Mouse (Mus musculus): ENCODE measurements around the gene Ranbp2.

The Ranbp2 gene

DNA sequence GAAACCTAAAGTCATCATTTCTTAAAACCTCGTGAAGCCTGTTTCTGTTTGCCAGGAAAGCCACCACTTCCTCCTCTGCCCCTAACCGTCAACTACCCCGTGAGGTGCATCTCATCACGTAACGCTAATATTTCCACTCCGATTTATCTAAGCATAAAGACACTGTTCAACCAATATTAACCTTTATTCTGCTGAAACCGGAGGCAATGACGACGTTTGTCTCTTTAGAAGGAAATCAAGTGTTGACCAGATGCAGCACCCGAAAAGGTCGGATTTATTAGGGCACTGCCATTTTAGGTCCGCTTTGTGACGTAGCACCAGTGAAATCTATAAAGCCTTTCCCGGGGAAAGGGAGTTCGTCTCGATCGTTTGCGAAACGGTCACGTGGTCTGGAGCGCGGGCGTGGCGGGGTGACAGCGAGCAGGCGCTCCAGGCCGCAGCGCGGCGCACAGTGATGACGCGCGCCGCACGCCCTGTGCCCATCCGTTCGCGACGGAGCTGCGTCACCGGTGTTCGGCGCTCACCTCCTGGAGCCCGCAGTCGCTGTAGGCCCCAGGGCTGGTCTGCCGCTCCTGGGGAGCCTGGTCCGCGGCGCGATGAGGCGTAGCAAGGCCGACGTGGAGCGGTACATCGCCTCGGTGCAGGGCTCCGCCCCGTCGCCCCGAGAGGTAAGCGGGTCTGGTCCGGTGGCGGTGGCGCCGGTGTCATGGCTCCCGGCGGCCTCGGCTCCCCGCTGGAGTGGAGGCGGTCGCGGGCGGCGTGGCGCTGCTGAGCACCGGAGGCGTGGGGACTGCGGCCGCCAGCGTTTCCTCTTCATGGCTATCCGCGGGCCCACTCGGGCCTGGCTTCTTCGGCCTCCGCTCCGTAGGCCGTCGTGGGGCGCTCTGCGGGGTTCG, at the start of gene Ranbp2:
Gene Ranbp2, plus strand, starts transcription at position 537 of the 896 bp plus-strand sequence.
- DNase-seq (ENCODE audit: low spot score), result peak; percentile 95

- DNase-seq (ENCODE audit: low spot score), result no peak
Observed at GRCm38 (mm10) chr10:58398941-58399340, 47.8 kb upstream of the Ranbp2 start.

DNA sequence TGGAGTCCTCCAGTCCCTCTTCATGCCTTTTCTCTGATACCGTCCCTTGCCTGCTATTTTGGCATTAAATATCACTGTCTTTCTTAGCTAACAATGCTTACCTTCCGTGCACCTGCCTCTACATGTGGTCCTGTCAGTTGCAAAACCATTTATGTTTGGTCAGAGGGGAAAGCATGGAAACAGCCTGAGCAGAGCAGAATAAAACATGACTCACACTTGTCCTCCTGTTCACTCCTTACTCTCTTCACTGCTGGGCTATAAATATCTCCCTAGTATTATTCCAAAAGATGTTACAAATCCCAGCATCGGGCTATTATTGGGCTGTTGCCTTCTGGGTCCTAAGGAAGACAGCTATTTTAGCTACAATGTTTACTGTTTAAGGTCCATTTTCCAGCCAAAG, 44.9 kb upstream of the Ranbp2 start:
- DNase-seq (ENCODE audit: low spot score), result no peak

DNA sequence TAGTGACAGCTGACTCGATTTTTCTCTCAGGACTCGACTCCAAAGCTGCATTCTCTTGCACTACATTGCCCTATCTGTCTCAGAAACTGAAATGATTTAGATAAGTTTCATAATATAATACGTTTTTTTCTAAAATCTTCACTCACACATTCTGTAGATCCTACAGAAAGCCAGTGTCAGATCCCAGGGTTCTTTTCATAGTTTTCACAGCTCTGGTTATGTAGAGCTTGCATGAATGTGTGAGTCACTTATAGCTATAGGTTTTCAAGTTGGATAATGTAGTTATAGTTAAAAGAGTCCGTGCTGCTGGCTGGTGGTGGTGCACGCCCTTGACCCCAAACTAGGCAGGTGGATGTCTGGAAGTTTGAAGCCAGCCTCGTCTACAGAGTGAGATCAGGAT, 42.1 kb upstream of the Ranbp2 start:
- no peak for DNase-seq (ENCODE audit: low spot score)

GRCm38 (mm10) chr10:58405285-58405948, 41.3 kb upstream of the Ranbp2 start:
- no peak for DNase-seq (ENCODE audit: low spot score)

DNA sequence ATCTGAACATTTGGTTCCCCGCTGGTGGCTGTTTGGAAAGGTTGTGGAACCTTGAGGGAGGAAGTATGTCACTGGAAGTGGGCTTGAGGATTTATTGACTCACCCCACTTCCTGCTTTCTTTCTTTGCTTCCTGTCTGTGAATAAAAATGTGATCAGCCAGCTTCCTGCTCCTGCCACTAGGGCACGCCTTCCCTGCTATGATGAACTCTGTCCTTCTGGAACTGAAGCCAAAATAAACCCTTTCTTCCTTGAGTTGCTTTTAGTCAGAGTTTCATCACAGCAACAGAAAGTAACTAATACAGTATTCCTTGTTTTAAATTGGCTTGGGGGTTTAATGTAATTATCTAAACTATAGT, 40.8 kb upstream of the Ranbp2 start:
- DNase-seq (ENCODE audit: low spot score), result no peak

DNA sequence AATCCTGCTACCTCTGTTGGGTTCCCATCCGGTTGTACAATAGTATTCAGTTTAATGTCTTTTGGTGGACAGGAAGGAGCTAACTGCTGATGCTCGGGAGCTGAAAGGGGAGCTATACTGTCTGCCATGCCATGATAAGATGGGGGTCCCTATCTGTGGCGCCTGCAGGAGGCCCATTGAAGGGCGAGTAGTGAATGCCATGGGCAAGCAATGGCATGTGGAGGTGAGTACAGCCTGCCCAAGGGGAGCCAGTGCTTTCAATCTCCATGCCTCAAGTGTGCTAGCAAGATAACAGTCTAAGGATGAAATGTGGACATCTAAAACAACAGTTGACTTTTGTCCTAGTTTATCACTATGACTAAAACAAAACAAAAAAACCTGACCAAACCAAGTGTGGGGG, 34.4 kb upstream of the Ranbp2 start:
- DNase-seq (ENCODE audit: low spot score), result no peak

GRCm38 (mm10) chr10:58412852-58413251, 33.9 kb upstream of the Ranbp2 start:
- DNase-seq (ENCODE audit: low spot score), result no peak

- DNase-seq (ENCODE audit: low spot score), result no peak
Observed at GRCm38 (mm10) chr10:58416702-58417101, 30.0 kb upstream of the Ranbp2 start.

- no peak for DNase-seq (ENCODE audit: low spot score)
Observed at GRCm38 (mm10) chr10:58418290-58418971, 28.3 kb upstream of the Ranbp2 start.

DNA sequence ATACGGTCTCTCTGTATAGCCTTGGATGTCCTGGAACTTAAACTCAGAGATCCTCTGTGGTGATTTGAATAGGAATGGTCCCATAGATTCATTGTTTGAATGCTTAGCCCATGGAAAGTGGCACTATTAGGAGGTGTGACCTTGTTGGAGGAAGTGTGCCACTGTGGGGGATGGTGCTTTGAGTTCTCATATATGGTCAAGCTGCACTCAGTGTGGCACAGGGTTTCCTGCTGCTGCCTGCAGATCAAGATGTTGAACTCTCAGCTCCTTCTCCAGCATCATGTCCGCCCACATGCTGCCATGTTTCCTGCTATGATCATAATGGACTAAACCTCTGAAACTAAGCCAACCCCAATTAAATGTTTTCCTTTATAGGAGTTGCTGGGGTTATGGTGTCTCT, 18.8 kb upstream of the Ranbp2 start:
- no peak for DNase-seq (ENCODE audit: low spot score)

DNA sequence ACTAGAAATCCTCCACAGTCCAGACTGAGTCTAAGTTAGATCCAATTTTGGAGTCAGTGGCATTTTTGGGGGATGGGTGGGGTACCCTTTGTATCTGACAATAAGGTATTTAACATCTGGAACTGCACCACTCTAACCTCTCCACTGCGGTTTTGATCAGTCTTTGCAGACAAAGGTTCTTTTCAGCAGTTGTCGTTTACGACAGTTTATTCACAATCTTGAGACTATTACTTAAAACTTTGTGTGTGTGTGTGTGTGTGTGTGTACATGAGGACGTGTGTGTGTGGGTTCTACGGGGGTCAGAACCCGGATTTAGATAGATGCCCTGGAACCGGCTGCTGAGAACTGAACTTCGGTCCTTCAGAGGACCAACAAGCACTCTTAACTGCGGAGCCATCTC, 870 bp upstream of the Ranbp2 start:
- DNase-seq (ENCODE audit: low spot score), result no peak

GRCm38 (mm10) chr10:58447280-58447781, 611 bp downstream of the Ranbp2 start:
- no peak for DNase-seq (ENCODE audit: low spot score)

- no peak for DNase-seq (ENCODE audit: low spot score)
Observed at GRCm38 (mm10) chr10:58451575-58451974, 4.9 kb downstream of the Ranbp2 start.

- no peak for DNase-seq (ENCODE audit: low spot score)
Observed at GRCm38 (mm10) chr10:58452185-58452584, 5.5 kb downstream of the Ranbp2 start.

GRCm38 (mm10) chr10:58459896-58460295, 13.2 kb downstream of the Ranbp2 start:
- no peak for DNase-seq (ENCODE audit: low spot score)

DNA sequence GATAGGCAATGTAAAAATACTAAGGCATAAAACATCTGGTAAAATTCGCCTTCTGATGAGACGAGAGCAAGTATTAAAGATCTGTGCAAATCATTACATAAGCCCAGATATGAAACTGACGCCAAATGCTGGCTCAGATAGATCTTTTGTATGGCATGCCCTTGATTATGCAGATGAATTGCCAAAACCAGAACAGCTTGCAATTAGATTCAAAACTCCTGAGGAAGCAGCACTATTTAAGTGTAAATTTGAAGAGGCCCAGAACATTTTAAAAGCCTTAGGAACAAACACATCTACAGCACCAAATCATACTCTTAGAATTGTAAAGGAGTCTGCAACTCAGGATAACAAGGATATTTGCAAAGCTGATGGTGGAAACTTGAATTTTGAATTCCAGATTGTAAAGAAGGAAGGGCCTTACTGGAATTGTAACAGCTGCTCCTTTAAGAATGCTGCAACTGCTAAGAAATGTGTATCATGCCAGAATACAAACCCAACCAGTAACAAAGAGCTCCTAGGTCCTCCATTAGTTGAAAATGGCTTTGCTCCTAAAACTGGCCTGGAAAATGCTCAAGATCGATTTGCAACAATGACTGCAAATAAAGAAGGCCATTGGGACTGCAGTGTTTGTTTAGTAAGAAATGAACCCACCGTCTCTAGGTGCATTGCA, 30.5 kb downstream of the Ranbp2 start:
- no peak for DNase-seq (ENCODE audit: low spot score)

GRCm38 (mm10) chr10:58478071-58478578, 31.4 kb downstream of the Ranbp2 start:
- DNase-seq (ENCODE audit: low spot score), result no peak

GRCm38 (mm10) chr10:58479954-58480490, 33.3 kb downstream of the Ranbp2 start:
- DNase-seq (ENCODE audit: low spot score), result no peak

DNA sequence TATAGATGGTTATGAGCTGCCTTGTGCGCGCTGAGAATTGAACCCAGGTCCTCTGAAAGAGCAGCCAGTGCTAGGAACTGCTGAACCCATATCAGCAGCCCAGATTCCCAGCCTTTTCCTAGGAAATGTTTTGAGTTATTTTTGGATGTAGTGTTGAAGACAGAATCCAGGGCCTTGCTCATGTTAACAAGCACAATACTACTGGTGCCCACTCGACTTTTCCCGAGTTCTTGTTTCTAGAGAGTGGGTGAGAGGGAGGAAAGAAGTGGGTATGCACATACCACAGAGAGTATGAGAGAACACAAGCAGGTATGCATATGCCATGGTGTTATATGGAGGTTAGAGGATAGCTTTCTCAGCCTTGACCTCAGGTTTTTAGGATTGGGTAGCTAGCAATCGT, 44.3 kb downstream of the Ranbp2 start:
- DNase-seq (ENCODE audit: low spot score), result no peak

DNA sequence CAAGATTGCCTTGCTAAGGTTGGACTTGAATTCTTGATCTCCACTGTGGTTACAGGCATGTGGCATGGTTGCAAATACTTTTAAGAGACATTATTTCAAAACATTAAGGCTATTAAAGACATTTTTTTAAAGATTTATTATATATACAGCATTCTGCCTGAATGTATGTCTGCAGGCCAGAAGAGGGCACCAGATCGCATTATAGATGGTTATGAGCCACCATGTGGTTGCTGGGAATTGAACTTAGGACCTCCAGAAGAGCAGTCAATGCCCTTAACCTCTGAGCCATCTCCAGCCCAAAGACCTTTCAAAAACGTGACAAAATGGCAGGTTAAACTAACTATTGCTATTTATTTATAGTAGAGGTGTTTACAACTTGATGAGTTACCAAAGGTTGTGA, 48.9 kb downstream of the Ranbp2 start:
- no peak for DNase-seq (ENCODE audit: low spot score)

DNA sequence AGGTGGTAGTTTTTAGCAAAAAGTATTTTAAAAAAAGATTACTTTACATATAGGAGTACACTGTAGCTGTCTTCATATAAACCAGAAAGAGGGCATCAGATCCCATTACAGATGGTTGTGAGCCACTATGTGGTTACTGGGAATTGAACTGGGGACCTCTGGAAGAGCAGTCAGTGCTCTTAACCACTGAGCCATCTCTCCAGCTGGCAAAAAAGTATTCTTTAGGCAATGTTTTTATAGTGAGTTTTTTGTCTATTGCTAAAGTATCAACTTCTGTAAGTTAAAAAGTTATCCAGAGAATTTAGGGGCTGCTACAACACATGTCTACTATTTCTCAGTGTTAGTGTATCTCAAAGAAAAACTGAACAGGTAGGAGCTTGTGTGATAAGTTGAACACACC, 50.0 kb downstream of the Ranbp2 start:
- DNase-seq (ENCODE audit: low spot score), result no peak
